Mouse (Mus musculus) midbrain, embryonic 16.5 days (tissue): ENCODE data around the gene Trpm3. TPM values are rescaled to one million over a fixed set of nuclear protein-coding genes. Genes with fewer than 3 reads are reported as not detected.
"Not testable (repeated sequence)": the region's sequence is repeated elsewhere in the genome, so short reads cannot be mapped to it uniquely, and the experiment has no call there.

Source experiments
- ATAC-seq: fragments of 200-750 bp; cut with Nextera tagmentation; 2 replicates; pipeline ENCODE4 v1.8.0; 2017; ENCODE audit warnings: moderate TSS enrichment
- H3K27ac ChIP-seq: fragments of 300-500 bp; sonication (generic); 2 replicates; pipeline ENCODE4 v1.5.1; 2014; ENCODE audit warnings: mild to moderate bottlenecking, low read length, mixed read lengths
- H3K27me3 ChIP-seq: fragments of 300-500 bp; sonication (generic); 2 replicates; pipeline ENCODE4 v1.6.1; 2014; ENCODE audit warnings: low read depth, low read length, mixed read lengths; ENCODE audit not compliant: control insufficient read depth, insufficient read depth
- H3K36me3 ChIP-seq: fragments of 300-500 bp; sonication (generic); 2 replicates; pipeline ENCODE4 v1.6.1; 2014; ENCODE audit warnings: mild to moderate bottlenecking, low read length, moderate library complexity, mixed read lengths; ENCODE audit not compliant: control insufficient read depth, insufficient read depth
- H3K4me1 ChIP-seq: fragments of 300-500 bp; sonication (generic); 2 replicates; pipeline ENCODE4 v1.6.1; 2014; ENCODE audit warnings: mild to moderate bottlenecking, low read length, mixed read lengths; ENCODE audit not compliant: control insufficient read depth, insufficient read depth
- H3K4me2 ChIP-seq: fragments of 300-500 bp; sonication (generic); 2 replicates; pipeline ENCODE4 v1.6.1; 2014; ENCODE audit warnings: mild to moderate bottlenecking, low read length, mixed read lengths
- H3K4me3 ChIP-seq: fragments of 300-500 bp; sonication (generic); 2 replicates; pipeline ENCODE4 v1.5.1; 2014; ENCODE audit warnings: low read depth, mild to moderate bottlenecking, low read length, moderate library complexity, mixed read lengths
- H3K9ac ChIP-seq: fragments of 300-500 bp; sonication (generic); 2 replicates; pipeline ENCODE4 v1.6.1; 2014; ENCODE audit warnings: low read depth, low read length, mixed read lengths
- H3K9me3 ChIP-seq: fragments of 300-500 bp; sonication (generic); replicated peaks from 2 replicates; pipeline ENCODE4 v1.6.1; 2014; ENCODE audit warnings: mild to moderate bottlenecking, low read length, mixed read lengths; ENCODE audit not compliant: control insufficient read depth, poor library complexity, severe bottlenecking
- WGBS: fragments of 180-500 bp; shearing (Covaris S2); extraction: QIAGEN DNeasy Blood & Tissue Kit; methylation state at CpG from one replicate; pipeline ENCODE4 v1.1.7; 2014; 5-methylcytosine and 5-hydroxymethylcytosine counted together
- polyA plus RNA-seq: library from polyadenylated mRNA; unstranded; fragments of >200 nt; fragmentation: Nextera tagmentation; extraction: Ambion mirVana; gene quantifications from 2 replicates; pipeline ENCODE4 v1.2.1, GENCODE M21; 2015

Trpm3 gene
- polyA plus RNA-seq, 1 experiment from 2014 or later = 24.7 TPM

DNA sequence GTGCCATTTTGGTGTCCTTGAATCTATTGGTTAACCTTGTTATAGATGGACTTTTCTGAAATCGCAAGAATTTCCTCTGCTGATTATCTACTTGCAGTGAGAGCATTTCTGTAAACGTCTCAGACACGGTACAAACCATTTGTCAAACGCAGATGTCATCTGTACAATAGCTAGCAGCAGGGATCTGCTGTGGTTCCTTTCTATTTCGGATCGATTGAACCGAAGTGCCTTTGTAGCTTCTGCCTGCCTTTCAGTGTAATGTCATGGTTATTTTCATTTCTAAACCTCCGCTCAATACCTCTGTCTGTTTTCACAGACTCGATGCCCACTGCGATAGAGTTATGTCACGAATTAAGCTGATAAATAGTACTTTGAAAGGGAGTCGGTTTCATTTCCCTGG lies 708.9 kb downstream of the Trpm3 start:
- H3K9ac ChIP-seq = no peak overlapping the region; the same call in 1 of the 2 replicates
- no peak for ATAC-seq
- H3K4me2 ChIP-seq = peak overlapping the region; percentile 16; the same call in 1 of the 2 replicates
- WGBS = 19% methylated on average over 12 of the region's 12 CpGs
- no peaks in the 10 kb centered on the region for H3K9me3 ChIP-seq
- H3K27me3 ChIP-seq = no peaks in the 10 kb centered on the region; the same call in 1 of the 2 replicates
- H3K4me3 ChIP-seq = no peak overlapping the region
- no peaks in the 10 kb centered on the region; the same call in 1 of the 2 replicates for H3K4me1 ChIP-seq
- no peaks in the 10 kb centered on the region for H3K36me3 ChIP-seq
- H3K27ac ChIP-seq = no peak overlapping the region; the same call in 1 of the 2 replicates

GRCm38 (mm10) chr19:22848251-22848650 lies 709.4 kb downstream of the Trpm3 start:
- Histone ChIP-seq H3K27ac (no peak overlapping the region), H3K9me3 (no peaks in the 10 kb centered on the region), H3K4me3 (no peak overlapping the region), H3K4me1 (no peaks in the 10 kb centered on the region; the same call in 1 of the 2 replicates), H3K36me3 (no peaks in the 10 kb centered on the region), H3K9ac (no peak overlapping the region), H3K4me2 (no peak overlapping the region), H3K27me3 (no peaks in the 10 kb centered on the region; the same call in 1 of the 2 replicates)
- 32% methylated on average over 1 of the region's 1 CpGs for WGBS
- ATAC-seq = no peak

GRCm38 (mm10) chr19:22848783-22849576 lies 710.1 kb downstream of the Trpm3 start:
- no peak overlapping the region for H3K4me2 ChIP-seq
- no peak overlapping the region for H3K4me3 ChIP-seq
- no peaks in the 10 kb centered on the region for H3K9me3 ChIP-seq
- H3K36me3 ChIP-seq = no peaks in the 10 kb centered on the region
- no peak overlapping the region for H3K27ac ChIP-seq
- H3K27me3 ChIP-seq = no peaks in the 10 kb centered on the region; the same call in 1 of the 2 replicates
- no peak overlapping the region for H3K9ac ChIP-seq
- ATAC-seq = no peak
- WGBS = 89% methylated on average over 7 of the region's 7 CpGs
- no peaks in the 10 kb centered on the region; the same call in 1 of the 2 replicates for H3K4me1 ChIP-seq

GRCm38 (mm10) chr19:22851423-22851822 lies 712.6 kb downstream of the Trpm3 start:
- 37% methylated on average over 5 of the region's 5 CpGs for WGBS
- H3K36me3 ChIP-seq, ATAC-seq, H3K27ac ChIP-seq, H3K4me1 ChIP-seq, H3K9ac ChIP-seq, H3K4me2 ChIP-seq, H3K27me3 ChIP-seq, H3K4me3 ChIP-seq, H3K9me3 ChIP-seq: not testable (repeated sequence)

GRCm38 (mm10) chr19:22859644-22860043 lies 720.8 kb downstream of the Trpm3 start:
- Histone ChIP-seq H3K27me3 (no peaks in the 10 kb centered on the region; the same call in 1 of the 2 replicates), H3K36me3 (no peaks in the 10 kb centered on the region), H3K4me2 (no peak overlapping the region), H3K9me3 (no peaks in the 10 kb centered on the region), H3K9ac (no peak overlapping the region), H3K27ac (no peak overlapping the region), H3K4me3 (no peak overlapping the region), H3K4me1 (no peaks in the 10 kb centered on the region)
- ATAC-seq = no peak
- WGBS = 91% methylated on average over 4 of the region's 4 CpGs

- H3K27ac ChIP-seq = no peak overlapping the region
- peaks cover 2% of the 10 kb centered on the region; the same call in 1 of the 2 replicates for H3K4me1 ChIP-seq
- no peak overlapping the region for H3K4me3 ChIP-seq
- no peaks in the 10 kb centered on the region for H3K36me3 ChIP-seq
- no peak for ATAC-seq
- H3K9ac ChIP-seq = no peak overlapping the region
- WGBS = 89% methylated on average over 5 of the region's 5 CpGs
- H3K4me2 ChIP-seq = no peak overlapping the region
- no peaks in the 10 kb centered on the region for H3K27me3 ChIP-seq
- no peaks in the 10 kb centered on the region for H3K9me3 ChIP-seq
Observed at GRCm38 (mm10) chr19:22867456-22867855, 728.6 kb downstream of the Trpm3 start.

GRCm38 (mm10) chr19:22869853-22870252 lies 731.0 kb downstream of the Trpm3 start:
- Histone ChIP-seq H3K9ac (no peak overlapping the region), H3K4me1 (peaks cover 8% of the 10 kb centered on the region; the same call in 1 of the 2 replicates), H3K4me2 (no peak overlapping the region), H3K36me3 (no peaks in the 10 kb centered on the region), H3K9me3 (no peaks in the 10 kb centered on the region), H3K27ac (no peak overlapping the region), H3K4me3 (no peak overlapping the region), H3K27me3 (no peaks in the 10 kb centered on the region)
- 86% methylated on average over 2 of the region's 2 CpGs for WGBS
- ATAC-seq = no peak

GRCm38 (mm10) chr19:22872456-22872855 lies 733.6 kb downstream of the Trpm3 start:
- no peaks in the 10 kb centered on the region for H3K27me3 ChIP-seq
- H3K9me3 ChIP-seq = no peaks in the 10 kb centered on the region
- no peak overlapping the region for H3K9ac ChIP-seq
- no peak overlapping the region for H3K4me2 ChIP-seq
- no peak overlapping the region for H3K27ac ChIP-seq
- WGBS = 31% methylated on average over 5 of the region's 5 CpGs
- no peaks in the 10 kb centered on the region for H3K36me3 ChIP-seq
- peaks cover 10% of the 10 kb centered on the region; the same call in 1 of the 2 replicates for H3K4me1 ChIP-seq
- no peak for ATAC-seq
- H3K4me3 ChIP-seq = no peak overlapping the region

DNA sequence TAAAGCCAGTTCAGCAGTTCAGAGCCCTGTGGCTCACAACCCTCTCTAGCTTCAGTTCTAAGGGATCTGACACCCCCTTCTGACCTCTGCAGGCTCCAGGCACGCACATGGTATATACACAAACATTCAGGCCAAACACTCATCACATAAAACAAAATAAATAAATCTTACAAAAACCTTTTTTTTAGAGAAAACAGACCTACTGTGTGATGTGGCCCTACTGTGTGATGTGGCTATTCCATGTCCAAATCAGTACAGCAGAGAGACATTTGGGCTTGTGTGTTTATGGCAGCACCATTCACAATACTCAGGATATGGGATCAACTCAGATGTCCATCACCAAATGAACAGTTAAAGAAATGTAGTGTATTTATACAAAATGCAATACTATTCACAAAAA lies 741.4 kb downstream of the Trpm3 start:
- WGBS = 88% methylated on average over 1 of the region's 1 CpGs
- H3K4me1 ChIP-seq = peaks cover 5% of the 10 kb centered on the region; the same call in 1 of the 2 replicates
- ATAC-seq = no peak
- H3K27ac ChIP-seq = no peak overlapping the region
- H3K4me3 ChIP-seq = no peak overlapping the region
- no peak overlapping the region for H3K9ac ChIP-seq
- H3K9me3 ChIP-seq = no peaks in the 10 kb centered on the region
- no peak overlapping the region for H3K4me2 ChIP-seq
- H3K27me3 ChIP-seq = no peaks in the 10 kb centered on the region
- no peaks in the 10 kb centered on the region for H3K36me3 ChIP-seq
